Mouse (Mus musculus) heart, embryonic 12.5 days (tissue): Measurements from ENCODE around the gene Cd59a. TPM values are rescaled to one million over a fixed set of nuclear protein-coding genes. Genes with fewer than 3 reads are reported as not detected.
"Not testable (repeated sequence)": the region's sequence is repeated elsewhere in the genome, so short reads cannot be mapped to it uniquely, and the experiment has no call there.

ENCODE experiments used
- ATAC-seq: fragments of 200-750 bp; cut with Nextera tagmentation; 2 replicates; pipeline ENCODE4 v1.8.0; 2017; ENCODE audit warnings: moderate TSS enrichment, moderate library complexity; ENCODE audit not compliant: insufficient number of reproducible peaks, low FRiP score
- H3K27ac ChIP-seq: fragments of 300-500 bp; sonication (generic); 2 replicates; pipeline ENCODE4 v1.5.1; 2016; ENCODE audit warnings: mild to moderate bottlenecking, moderate library complexity; ENCODE audit not compliant: poor library complexity, severe bottlenecking
- H3K27me3 ChIP-seq: fragments of 300-500 bp; sonication (generic); replicated peaks from 2 replicates; pipeline ENCODE4 v1.6.1; 2016; ENCODE audit warnings: mild to moderate bottlenecking, moderate library complexity
- H3K36me3 ChIP-seq: fragments of 300-500 bp; sonication (generic); 2 replicates; pipeline ENCODE4 v1.6.1; 2016; ENCODE audit warnings: mild to moderate bottlenecking, moderate library complexity
- H3K4me1 ChIP-seq: fragments of 300-500 bp; sonication (generic); replicated peaks from 2 replicates; pipeline ENCODE4 v1.6.1; 2016; ENCODE audit warnings: mild to moderate bottlenecking
- H3K4me2 ChIP-seq: fragments of 300-500 bp; sonication (generic); 2 replicates; pipeline ENCODE4 v1.6.1; 2016; ENCODE audit warnings: mild to moderate bottlenecking, moderate library complexity
- H3K4me3 ChIP-seq: fragments of 300-500 bp; sonication (generic); 2 replicates; pipeline ENCODE4 v1.5.1; 2016; ENCODE audit warnings: mild to moderate bottlenecking
- H3K9ac ChIP-seq: fragments of 300-500 bp; sonication (generic); 2 replicates; pipeline ENCODE4 v1.6.1; 2016; ENCODE audit warnings: mild to moderate bottlenecking, moderate library complexity
- H3K9me3 ChIP-seq: fragments of 300-500 bp; sonication (generic); replicated peaks from 2 replicates; pipeline ENCODE4 v1.6.1; 2016; ENCODE audit warnings: mild to moderate bottlenecking, moderate library complexity
- WGBS: fragments of 180-500 bp; shearing (Covaris S2); methylation state at CpG from one replicate; pipeline ENCODE4 v1.1.7; 2016; 5-methylcytosine and 5-hydroxymethylcytosine counted together
- polyA plus RNA-seq: library from polyadenylated mRNA; unstranded; fragments of >200 nt; fragmentation: Nextera tagmentation; extraction: Ambion mirVana; gene quantifications from 2 replicates; pipeline ENCODE4 v1.2.1, GENCODE M21; 2016

Cd59a gene
- polyA plus RNA-seq, 1 experiment from 2014 or later: 83.3 TPM

- H3K4me2 ChIP-seq, H3K9ac ChIP-seq, H3K36me3 ChIP-seq, H3K27me3 ChIP-seq, H3K4me3 ChIP-seq, H3K27ac ChIP-seq, H3K4me1 ChIP-seq, ATAC-seq, H3K9me3 ChIP-seq: not testable (repeated sequence)
- WGBS: no CpG with 5 or more reads among the region's 1 CpGs
Measured at GRCm38 (mm10) chr2:104081436-104082050, 14.1 kb upstream of the Cd59a start.

DNA sequence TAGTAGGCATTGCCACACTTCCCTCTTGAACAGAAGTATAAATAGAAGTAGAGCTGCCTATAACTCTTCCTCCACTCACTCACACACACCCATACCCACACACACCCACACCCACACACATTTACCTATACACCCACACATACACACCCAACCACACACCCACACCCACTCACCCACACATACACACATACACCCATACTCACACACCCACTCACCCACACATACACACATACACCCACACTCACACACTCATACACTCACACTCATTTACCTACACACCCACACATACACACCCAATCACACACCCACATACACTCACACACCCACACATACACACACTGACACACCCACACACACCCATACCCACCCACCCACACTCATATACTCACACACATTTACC is 13.1 kb upstream of the Cd59a start:
- ATAC-seq: no peak
- Histone ChIP-seq H3K9ac (no peak overlapping the region), H3K27ac (no peak overlapping the region), H3K4me2 (no peak overlapping the region), H3K4me3 (no peak overlapping the region), H3K4me1 (0 out of 2 replicates have a peak, but pooled peaks cover 8% of the 10 kb centered on the region), H3K27me3 (no peaks in the 10 kb centered on the region), H3K36me3 (no peaks in the 10 kb centered on the region), H3K9me3 (no peaks in the 10 kb centered on the region)

- H3K4me3 ChIP-seq, ATAC-seq, H3K9me3 ChIP-seq, H3K27ac ChIP-seq, H3K4me1 ChIP-seq, H3K36me3 ChIP-seq, H3K27me3 ChIP-seq, H3K4me2 ChIP-seq, H3K9ac ChIP-seq: not testable (repeated sequence)
Measured at GRCm38 (mm10) chr2:104084027-104084426, 11.6 kb upstream of the Cd59a start.

GRCm38 (mm10) chr2:104087562-104087961 is 8.0 kb upstream of the Cd59a start:
- ATAC-seq: not testable (repeated sequence)

DNA sequence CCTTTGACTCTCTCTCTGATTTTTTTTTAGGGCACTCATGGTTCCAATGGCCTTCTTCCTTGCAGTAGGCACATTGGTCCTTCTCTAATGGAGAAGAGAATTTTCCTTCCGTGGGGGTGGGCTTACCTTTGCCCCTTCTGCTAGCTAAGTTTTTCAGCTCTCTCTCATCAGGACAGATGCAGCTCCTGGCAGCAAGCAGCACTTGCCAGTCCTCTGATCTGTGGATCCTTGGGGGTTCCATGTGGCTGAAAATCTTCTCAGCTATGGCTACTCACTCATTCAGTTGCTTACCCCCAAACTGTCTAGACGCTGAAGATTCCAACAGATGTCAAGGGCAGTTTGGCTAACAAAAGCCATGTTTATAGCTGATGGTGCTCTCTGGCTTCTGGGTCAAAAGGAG is 2.3 kb upstream of the Cd59a start:
- WGBS: 77% methylated on average over 2 of the region's 2 CpGs
- no peak for ATAC-seq
- H3K9me3 ChIP-seq: no peaks in the 10 kb centered on the region

More at GRCm38 (mm10) chr2:104087562-104087961, 8.0 kb upstream of the Cd59a start:
- WGBS: 90% methylated on average over 1 of the region's 1 CpGs
- H3K36me3 ChIP-seq, H3K4me3 ChIP-seq, H3K27ac ChIP-seq, H3K27me3 ChIP-seq, H3K9me3 ChIP-seq, H3K4me2 ChIP-seq, H3K9ac ChIP-seq, H3K4me1 ChIP-seq: not testable (repeated sequence)

DNA sequence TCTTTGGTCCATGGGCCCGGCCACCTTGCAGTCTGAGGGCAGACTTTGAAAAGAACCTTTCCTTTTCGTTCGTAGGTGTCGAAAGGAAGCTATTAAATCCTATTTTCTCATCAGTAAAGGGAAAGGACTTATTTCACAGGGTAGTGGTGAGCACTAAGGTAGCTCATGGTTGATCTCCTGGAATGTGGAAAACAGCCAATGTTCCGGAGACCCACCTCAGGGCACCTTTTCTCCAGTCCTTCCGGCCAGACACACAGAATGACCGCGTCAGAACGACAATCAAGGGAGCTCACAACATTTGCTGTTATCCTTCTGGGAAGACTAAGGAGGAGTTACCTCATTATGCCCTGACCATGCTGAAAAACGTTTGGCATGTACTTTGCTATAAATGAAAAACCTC is 655 bp downstream of the Cd59a start:
- Histone ChIP-seq H3K4me2 (peak overlapping the region; percentile 71), H3K9me3 (no peaks in the 10 kb centered on the region), H3K27ac (peak overlapping the region; percentile 97), H3K36me3 (no peaks in the 10 kb centered on the region), H3K4me1 (peaks cover 30% of the 10 kb centered on the region), H3K9ac (peak overlapping the region; percentile 83), H3K4me3 (peak overlapping the region; percentile 60), H3K27me3 (no peaks in the 10 kb centered on the region)
- ATAC-seq: no peak
- WGBS: 21% methylated on average over 10 of the region's 10 CpGs

More for the DNA sequence above, 2.3 kb upstream of the Cd59a start:
- Histone ChIP-seq H3K27me3 (no peaks in the 10 kb centered on the region), H3K4me2 (no peak overlapping the region), H3K27ac (no peak overlapping the region), H3K9ac (no peak overlapping the region), H3K36me3 (no peaks in the 10 kb centered on the region), H3K4me3 (no peak overlapping the region), H3K4me1 (peaks cover 14% of the 10 kb centered on the region)

DNA sequence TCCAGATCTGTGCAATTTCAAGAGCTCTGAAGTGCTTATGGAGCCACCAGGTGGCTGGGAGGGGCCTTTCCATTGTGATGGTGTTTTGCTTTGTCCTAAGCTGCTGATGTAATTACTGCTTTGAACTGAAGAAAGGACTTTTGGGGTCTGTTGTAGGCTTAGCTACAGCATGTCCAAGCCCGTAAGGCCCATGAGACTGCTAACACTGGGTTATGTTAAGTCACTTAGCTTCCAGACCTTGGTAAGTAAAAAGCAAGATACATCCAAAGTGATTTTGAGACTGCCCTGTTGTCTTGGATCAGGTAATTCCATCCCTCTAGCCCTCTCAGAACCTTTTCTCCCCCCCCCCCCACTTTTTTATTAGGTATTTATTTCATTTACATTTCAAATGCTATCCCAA is 1.2 kb downstream of the Cd59a start:
- not testable (repeated sequence) for H3K36me3 ChIP-seq, H3K9me3 ChIP-seq, H3K27me3 ChIP-seq
- WGBS: 61% methylated on average over 1 of the region's 1 CpGs
- peak; percentile 36; the same call in 1 of the 2 replicates for ATAC-seq
- peak overlapping the region; percentile 60 for H3K4me3 ChIP-seq
- H3K9ac ChIP-seq: peak overlapping the region; percentile 31; the same call in 1 of the 2 replicates
- peak overlapping the region; percentile 71 for H3K4me2 ChIP-seq
- peaks cover 30% of the 10 kb centered on the region for H3K4me1 ChIP-seq
- peak overlapping the region; percentile 97; the same call in 1 of the 2 replicates for H3K27ac ChIP-seq

DNA sequence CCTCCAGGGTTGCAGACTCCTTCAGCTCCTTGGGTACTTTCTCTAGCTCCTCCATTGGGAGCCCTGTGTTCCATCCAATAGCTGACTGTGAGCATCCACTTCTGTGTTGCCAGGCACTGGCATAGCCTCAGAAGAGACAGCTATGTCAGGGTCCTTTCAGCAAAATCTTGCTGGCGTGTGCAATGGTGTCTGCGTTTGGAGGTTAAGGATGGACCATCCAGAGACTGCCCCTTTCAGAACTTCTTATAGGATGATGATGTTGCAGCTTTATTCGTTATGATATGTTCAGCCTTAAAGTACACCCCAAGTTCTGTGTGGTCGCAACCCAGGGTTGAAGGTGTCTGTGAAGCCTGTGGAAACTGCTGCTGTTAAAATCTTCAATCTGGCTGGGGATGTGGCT is 1.8 kb downstream of the Cd59a start:
- peak overlapping the region; percentile 31; the same call in 1 of the 2 replicates for H3K9ac ChIP-seq
- H3K27me3 ChIP-seq, ATAC-seq, H3K9me3 ChIP-seq, H3K36me3 ChIP-seq: not testable (repeated sequence)
- peaks cover 34% of the 10 kb centered on the region for H3K4me1 ChIP-seq
- WGBS: 78% methylated on average over 4 of the region's 4 CpGs
- H3K4me2 ChIP-seq: peak overlapping the region; percentile 71
- H3K4me3 ChIP-seq: peak overlapping the region; percentile 60
- peak overlapping the region; percentile 97 for H3K27ac ChIP-seq

DNA sequence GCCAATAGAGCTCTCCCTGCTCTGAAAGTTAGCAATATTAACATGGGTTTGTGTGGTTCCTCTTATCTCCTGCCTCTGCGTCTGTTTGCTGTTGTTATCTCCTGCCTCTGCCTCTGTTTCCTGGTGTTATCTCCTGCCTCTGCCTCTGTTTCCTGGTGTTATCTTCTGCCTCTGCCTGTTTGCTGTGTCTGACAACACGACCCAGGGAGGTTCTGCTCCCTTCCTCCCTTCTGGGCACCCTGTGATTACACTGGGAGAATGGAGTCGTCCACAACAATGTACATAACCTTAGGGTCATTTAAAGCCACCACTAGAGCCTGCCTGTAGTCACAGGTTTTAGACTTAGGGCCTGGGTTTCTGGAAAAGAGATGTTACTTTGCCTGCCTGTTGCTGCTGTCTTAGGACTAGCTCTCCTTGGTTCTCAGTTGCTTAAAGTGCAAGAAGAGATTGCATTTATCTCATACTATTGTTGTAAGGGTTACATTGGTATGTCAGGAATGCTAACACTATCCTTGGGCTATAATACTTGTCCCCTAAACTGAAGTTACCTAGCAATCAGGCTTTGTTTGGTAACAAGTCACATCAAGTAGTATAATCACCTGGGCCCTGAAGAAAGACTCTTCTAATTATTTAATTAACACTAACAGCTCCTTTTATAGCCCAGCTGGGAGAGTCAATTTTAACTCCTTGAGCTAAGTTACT is 3.1 kb downstream of the Cd59a start:
- Histone ChIP-seq H3K4me2 (peak overlapping the region; percentile 43), H3K4me1 (peaks cover 45% of the 10 kb centered on the region), H3K9ac (no peak overlapping the region), H3K27me3 (no peaks in the 10 kb centered on the region), H3K27ac (peak overlapping the region; percentile 80), H3K4me3 (0 out of 2 replicates have a peak overlapping the region, but pooled peaks have one; percentile 6), H3K9me3 (no peaks in the 10 kb centered on the region), H3K36me3 (no peaks in the 10 kb centered on the region)
- 3% methylated on average over 3 of the region's 3 CpGs for WGBS
- ATAC-seq: peak; percentile 88

GRCm38 (mm10) chr2:104099231-104099585 is 3.6 kb downstream of the Cd59a start:
- peak overlapping the region; percentile 80 for H3K27ac ChIP-seq
- no peaks in the 10 kb centered on the region for H3K9me3 ChIP-seq
- 0 out of 2 replicates have a peak overlapping the region, but pooled peaks have one; percentile 6 for H3K4me3 ChIP-seq

GRCm38 (mm10) chr2:104099946-104100345 is 4.3 kb downstream of the Cd59a start:
- Histone ChIP-seq H3K4me1 (peaks cover 45% of the 10 kb centered on the region), H3K9ac (0 out of 2 replicates have a peak overlapping the region, but pooled peaks have one; percentile 31), H3K27me3 (no peaks in the 10 kb centered on the region), H3K27ac (0 out of 2 replicates have a peak overlapping the region, but pooled peaks have one; percentile 1), H3K9me3 (no peaks in the 10 kb centered on the region), H3K4me2 (peak overlapping the region; percentile 53), H3K36me3 (peaks cover 8% of the 10 kb centered on the region), H3K4me3 (0 out of 2 replicates have a peak overlapping the region, but pooled peaks have one; percentile 5)
- 49% methylated on average over 1 of the region's 1 CpGs for WGBS
- ATAC-seq: no peak

More at GRCm38 (mm10) chr2:104099231-104099585, 3.6 kb downstream of the Cd59a start:
- ATAC-seq: no peak
- 0 out of 2 replicates have a peak, but pooled peaks cover under 1% of the 10 kb centered on the region for H3K36me3 ChIP-seq
- no peak overlapping the region for H3K9ac ChIP-seq
- H3K4me2 ChIP-seq: peak overlapping the region; percentile 43
- peaks cover 45% of the 10 kb centered on the region for H3K4me1 ChIP-seq
- no peaks in the 10 kb centered on the region for H3K27me3 ChIP-seq
- WGBS: 91% methylated on average over 2 of the region's 2 CpGs
